Mouse (Mus musculus) kidney, adult 8-10 months (tissue): ENCODE data around the gene Mrpl40.
"Not testable (repeated sequence)": the region's sequence is repeated elsewhere in the genome, so short reads cannot be mapped to it uniquely, and the experiment has no call there.

Experiments used
- DNase-seq, 2 experiments: peaks; one replicate each; pipeline ENCODE4 v3.0.0; 2022

The Mrpl40 gene

GRCm38 (mm10) chr16:18876442-18877308 is at the start of gene Mrpl40, which contains the start of gene Hira:
Gene Mrpl40 (minus strand): TSS chr16:18876862.
Gene Hira (plus strand): TSS chr16:18877037.
- DNase-seq, result peak; percentile 95

GRCm38 (mm10) chr16:18921771-18922170 is 45.1 kb upstream of the Mrpl40 start:
- DNase-seq, result no peak

GRCm38 (mm10) chr16:18916064-18916463 is 39.4 kb upstream of the Mrpl40 start:
- no peak for DNase-seq

- DNase-seq, result no peak
Observed at GRCm38 (mm10) chr16:18905648-18906047, 29.0 kb upstream of the Mrpl40 start.

- no peak for DNase-seq
Observed at GRCm38 (mm10) chr16:18896429-18896828, 19.8 kb upstream of the Mrpl40 start.

GRCm38 (mm10) chr16:18895249-18895648 is 18.6 kb upstream of the Mrpl40 start:
- DNase-seq, result no peak

GRCm38 (mm10) chr16:18893840-18894372 is 17.2 kb upstream of the Mrpl40 start:
- no peak for DNase-seq

GRCm38 (mm10) chr16:18884044-18884443 is 7.4 kb upstream of the Mrpl40 start:
- DNase-seq, result no peak

- DNase-seq, result no peak
Observed at GRCm38 (mm10) chr16:18878091-18878720, 1.5 kb upstream of the Mrpl40 start.

GRCm38 (mm10) chr16:18877386-18878090 is 876 bp upstream of the Mrpl40 start:
- peak; percentile 55 to 69 for DNase-seq

GRCm38 (mm10) chr16:18876091-18876441 is 596 bp downstream of the Mrpl40 start:
- no peak for DNase-seq

- DNase-seq, result not testable (repeated sequence)
Observed at GRCm38 (mm10) chr16:18870495-18870894, 6.2 kb downstream of the Mrpl40 start.

- DNase-seq, result peak; percentile 42 to 60
Observed at GRCm38 (mm10) chr16:18860186-18860585, 16.5 kb downstream of the Mrpl40 start.

GRCm38 (mm10) chr16:18858551-18858950 is 18.1 kb downstream of the Mrpl40 start:
- peak; percentile 36 to 81 for DNase-seq

- not testable (repeated sequence) for DNase-seq
Observed at GRCm38 (mm10) chr16:18849521-18850190, 27.0 kb downstream of the Mrpl40 start.

GRCm38 (mm10) chr16:18846301-18846820 is 30.3 kb downstream of the Mrpl40 start:
- DNase-seq, result no peak

GRCm38 (mm10) chr16:18838346-18838745 is 38.3 kb downstream of the Mrpl40 start:
- DNase-seq, result no peak

GRCm38 (mm10) chr16:18836468-18837208 is 40.0 kb downstream of the Mrpl40 start, which contains the start of the genes 2510002D24Rik and Gm28539:
Gene 2510002D24Rik (plus strand): TSS chr16:18836578.
Gene Gm28539 (plus strand): TSS chr16:18836584.
- peak; percentile 97 to 98 for DNase-seq

- DNase-seq, result no peak
Observed at GRCm38 (mm10) chr16:18836073-18836467, 40.6 kb downstream of the Mrpl40 start.

GRCm38 (mm10) chr16:18833486-18833885 is 43.2 kb downstream of the Mrpl40 start:
- no peak for DNase-seq

- DNase-seq, result no peak
Observed at GRCm38 (mm10) chr16:18829102-18829501, 47.6 kb downstream of the Mrpl40 start.
